In the genomic region with DNA sequence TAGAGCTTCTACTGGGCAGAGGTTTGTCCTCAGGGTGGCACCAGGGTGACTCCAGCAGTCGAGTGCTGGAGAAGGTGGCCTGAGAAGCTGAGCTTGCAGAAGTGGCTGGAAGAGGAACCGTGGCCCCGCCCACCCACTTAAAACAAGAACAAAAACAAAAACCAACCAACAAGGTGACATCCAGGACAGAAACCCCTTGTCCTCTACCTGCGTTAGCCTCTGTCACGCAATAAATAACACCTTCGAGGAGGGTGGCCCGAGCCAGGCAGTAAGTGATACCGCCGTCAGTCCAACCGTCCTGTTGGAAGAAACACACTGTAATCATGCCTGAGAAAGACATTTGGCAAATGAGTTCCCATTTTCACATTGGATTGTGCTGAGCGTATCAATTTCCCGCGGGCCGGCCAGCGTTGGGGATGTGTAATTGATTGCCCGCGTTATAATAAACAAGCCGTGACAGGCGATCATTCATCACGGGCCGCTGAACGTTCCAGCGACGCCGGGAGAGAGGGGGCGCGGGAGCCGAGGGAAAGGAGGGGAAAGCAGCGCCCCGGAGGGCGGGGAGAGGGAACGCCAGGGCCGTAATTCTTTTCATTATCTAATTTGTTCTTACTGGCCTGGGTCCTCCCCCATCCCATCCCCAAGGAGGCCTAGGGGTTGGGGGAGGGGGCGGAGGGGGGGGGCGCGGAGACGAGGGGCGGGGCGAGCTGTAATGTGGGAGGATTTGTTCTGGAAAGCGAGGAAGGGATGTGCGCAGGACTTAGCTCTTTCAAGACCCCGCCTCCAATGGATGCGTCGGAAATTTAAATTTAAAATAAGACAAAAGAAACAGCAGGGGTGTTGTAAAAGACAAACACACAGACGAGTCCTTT, we compare ENCODE assay signal across 8 mouse cellular contexts.
A peak's percentile ranks its signal among the peaks of the same experiment; 100 is the strongest.
DNase-seq lines count a peak whose midpoint lies in the region; ATAC-seq and TF ChIP-seq lines count a peak whose summit lies in the region.

No protein-coding gene starts in this region.

- peak overlapping the region; percentile 61 for H3K4me3 ChIP-seq in forebrain, embryonic 10.5 days
- peak overlapping the region; percentile 50 to 52 for H3K4me3 ChIP-seq in heart, embryonic 14.5 days (ENCODE audit: control insufficient read depth in 1 of 2, insufficient read depth in 1 of 2, low read depth in 1 of 2, low read length in 2 of 2)
- peak overlapping the region; percentile 30 for H3K4me3 ChIP-seq in kidney, postnatal 0 days (replicated peaks; ENCODE audit: low read depth, low read length)
- peak overlapping the region; percentile 60 for H3K4me3 ChIP-seq in lung, adult 2 months (replicated peaks; ENCODE audit: extremely low read depth, low read depth, low read length)
- H3K4me3 ChIP-seq in neural tube, embryonic 13.5 days, result peak overlapping the region; percentile 41

- TF ChIP-seq CTCF in kidney, postnatal 0 days (IDR thresholded peaks at IDR 0.05; ENCODE audit: low read depth), result peak; percentile 35; the same call in 1 of the 2 replicates
- TF ChIP-seq CTCF in lung, adult 2 months (IDR thresholded peaks at IDR 0.05; ENCODE audit: insufficient read depth, low read length), result no peak

- H3K9me3 ChIP-seq in forebrain, embryonic 10.5 days, result no peaks in the 10 kb centered on the region
- H3K9me3 ChIP-seq in heart, embryonic 14.5 days (ENCODE audit: control insufficient read depth, low read length), result no peaks in the 10 kb centered on the region
- H3K9me3 ChIP-seq in kidney, postnatal 0 days (replicated peaks; ENCODE audit: low read length), result no peaks in the 10 kb centered on the region
- H3K9me3 ChIP-seq in neural tube, embryonic 13.5 days, result no peaks in the 10 kb centered on the region

- H3K27me3 ChIP-seq in forebrain, embryonic 10.5 days (ENCODE audit: poor library complexity, severe bottlenecking), result peaks cover 60% of the 10 kb centered on the region
- no peaks in the 10 kb centered on the region for H3K27me3 ChIP-seq in heart, embryonic 14.5 days (ENCODE audit: control insufficient read depth, insufficient read depth, low read length)
- H3K27me3 ChIP-seq in kidney, postnatal 0 days (ENCODE audit: insufficient read depth, low read length), result no peaks in the 10 kb centered on the region
- H3K27me3 ChIP-seq in neural tube, embryonic 13.5 days, result no peaks in the 10 kb centered on the region

- DNase-seq in 416B (ENCODE audit: low read depth), result peak; percentile 86
- peak; percentile 55 to 78 for DNase-seq in adrenal gland, adult (ENCODE audit: inconsistent age in 2 of 2, low spot score in 1 of 2)
- peak; percentile 68 for DNase-seq in forebrain, embryonic 10.5 days (ENCODE audit: extremely low spot score, low spot score)
- peak; percentile 93 for DNase-seq in kidney, postnatal 0 days (ENCODE audit: low spot score)
- DNase-seq in lung, adult 2 months, result peak; percentile 67
- DNase-seq in thymus, postnatal 0 days (ENCODE audit: low spot score), result peak; percentile 39

- peaks cover 53% of the 10 kb centered on the region for H3K4me1 ChIP-seq in forebrain, embryonic 10.5 days
- H3K4me1 ChIP-seq in heart, embryonic 14.5 days (ENCODE audit: control insufficient read depth in 2 of 2, insufficient read depth in 2 of 2, low read length in 2 of 2), result peaks cover 8 to 12% of the 10 kb centered on the region in 2 experiments
- H3K4me1 ChIP-seq in kidney, postnatal 0 days (replicated peaks; ENCODE audit: insufficient read depth, low read length), result peaks cover 7% of the 10 kb centered on the region; the same call in 1 of the 2 replicates
- H3K4me1 ChIP-seq in lung, adult 2 months (ENCODE audit: control insufficient read depth, insufficient read depth, low read length), result peaks cover 12% of the 10 kb centered on the region
- peaks cover 37% of the 10 kb centered on the region for H3K4me1 ChIP-seq in neural tube, embryonic 13.5 days (replicated peaks)

- H3K9ac ChIP-seq in heart, embryonic 14.5 days (ENCODE audit: low read length), result peak overlapping the region; percentile 65
- peak overlapping the region; percentile 51; the same call in 1 of the 2 replicates for H3K9ac ChIP-seq in kidney, postnatal 0 days (ENCODE audit: low read depth, low read length)
- H3K9ac ChIP-seq in neural tube, embryonic 13.5 days, result peak overlapping the region; percentile 65

- peak; percentile 44 for ATAC-seq in heart, embryonic 14.5 days (ENCODE audit: insufficient number of reproducible peaks, insufficient read depth, low FRiP score, low read depth)
- ATAC-seq in kidney, postnatal 0 days (replicated peaks; ENCODE audit: low FRiP score, low read depth), result peak; percentile 31
- peak; percentile 81 for ATAC-seq in neural tube, embryonic 13.5 days (ENCODE audit: low read depth)

- H3K4me2 ChIP-seq in heart, embryonic 14.5 days (ENCODE audit: low read length), result peak overlapping the region; percentile 93
- H3K4me2 ChIP-seq in kidney, postnatal 0 days (ENCODE audit: low read length), result peak overlapping the region; percentile 84
- H3K4me2 ChIP-seq in neural tube, embryonic 13.5 days, result peak overlapping the region; percentile 67

- H3K27ac ChIP-seq in forebrain, embryonic 10.5 days, result peak overlapping the region; percentile 82
- H3K27ac ChIP-seq in heart, embryonic 14.5 days (replicated peaks in 1 of 2; ENCODE audit: control insufficient read depth in 1 of 2, insufficient read depth in 1 of 2, low read depth in 2 of 2, low read length in 2 of 2), result peak overlapping the region; percentile 47 to 56; a peak in 3 of 4 replicates
- H3K27ac ChIP-seq in kidney, postnatal 0 days, result peak overlapping the region; percentile 62
- H3K27ac ChIP-seq in neural tube, embryonic 13.5 days (replicated peaks), result peak overlapping the region; percentile 91

- H3K36me3 ChIP-seq in forebrain, embryonic 10.5 days (replicated peaks), result no peaks in the 10 kb centered on the region
- no peaks in the 10 kb centered on the region for H3K36me3 ChIP-seq in heart, embryonic 14.5 days (ENCODE audit: control insufficient read depth, insufficient read depth, low read length)
- no peaks in the 10 kb centered on the region for H3K36me3 ChIP-seq in kidney, postnatal 0 days (ENCODE audit: insufficient read depth, low read length)
- H3K36me3 ChIP-seq in neural tube, embryonic 13.5 days, result no peaks in the 10 kb centered on the region

- TF ChIP-seq POLR2A in lung, adult 2 months (IDR thresholded peaks at IDR 0.05; ENCODE audit: borderline replicate concordance, extremely low read depth, low read depth, low read length), result no peak

- under 1% methylated on average over 45 of the region's 45 CpGs for WGBS in forebrain, embryonic 10.5 days
- WGBS in heart, embryonic 14.5 days, result 1% methylated on average over 40 of the region's 45 CpGs
- WGBS in kidney, postnatal 0 days, result under 1% methylated on average over 44 of the region's 45 CpGs
- WGBS in lung, adult 2 months, result under 1% methylated on average over 43 of the region's 45 CpGs
- under 1% methylated on average over 42 of the region's 45 CpGs for WGBS in neural tube, embryonic 13.5 days

Comparison
In these comparisons a context has a peak if more than half of its experiments do, and no peak if none do; other contexts are left out.
1. Peak in every context shown above with its lines: DNase-seq, ATAC-seq, H3K4me3 ChIP-seq and H3K27ac ChIP-seq.
2. DNase-seq: peak in every context shown above with its lines; median percentile 93 in kidney, postnatal 0 days; 86 in 416B; 68 in forebrain, embryonic 10.5 days; 67 in lung, adult 2 months; 66 in adrenal gland, adult; 39 in thymus, postnatal 0 days.
3. ATAC-seq: peak in every context shown above with its lines; median percentile 81 in neural tube, embryonic 13.5 days; 44 in heart, embryonic 14.5 days; 31 in kidney, postnatal 0 days.